Mouse (Mus musculus) G1E (cell line): ENCODE data around the gene Il11ra1. TPM values are rescaled to one million over a fixed set of nuclear protein-coding genes. Genes with fewer than 3 reads are reported as not detected.
"Not testable (repeated sequence)": the region's sequence is repeated elsewhere in the genome, so short reads cannot be mapped to it uniquely, and the experiment has no call there.

Source experiments
- ATAC-seq: 2 replicates; pipeline ENCODE4 v1.8.0; 2016; ENCODE audit warnings: mild to moderate bottlenecking; ENCODE audit not compliant: insufficient number of reproducible peaks, poor library complexity, low FRiP score, severe bottlenecking; ENCODE audit errors: extremely low read depth
- DNase-seq: peaks from one replicate; pipeline ENCODE4 v3.0.0; 2012; ENCODE audit warnings: low spot score
- H3K27me3 ChIP-seq: 2 replicates; pipeline ENCODE4 v1.6.1; 2012; ENCODE audit warnings: mild to moderate bottlenecking, low read length, inconsistent platforms; ENCODE audit not compliant: insufficient read depth
- H3K36me3 ChIP-seq: replicated peaks from 2 replicates; pipeline ENCODE3; 2012; ENCODE audit warnings: mild to moderate bottlenecking, inconsistent platforms
- H3K4me1 ChIP-seq: 2 replicates; pipeline ENCODE4 v1.6.1; 2012; ENCODE audit warnings: low read depth, low read length, inconsistent platforms, mixed read lengths; ENCODE audit not compliant: insufficient read depth
- H3K4me3 ChIP-seq: 2 replicates; pipeline ENCODE4 v1.5.1; 2012; ENCODE audit warnings: low read depth, mild to moderate bottlenecking, inconsistent platforms, low read length, moderate library complexity, mixed read lengths
- H3K9me3 ChIP-seq: replicated peaks from 2 replicates; pipeline ENCODE4 v1.6.1; 2012; ENCODE audit warnings: inconsistent platforms
- polyA plus RNA-seq: library from polyadenylated mRNA; stranded (reverse); fragments of >175 nt; gene quantifications from 2 replicates; pipeline ENCODE4 v1.2.3, GENCODE M21; 2012
- total RNA-seq, 2 experiments: library from RNA; stranded (forward) in 1 of 2; stranded (reverse) in 1 of 2; fragments of 200-1000 nt in 1 of 2; fragments of >200 nt in 1 of 2; fragmentation: Nextera tagmentation in 1 of 2; gene quantifications; 2 replicates each; pipeline ENCODE4 v1.2.3; 2014 to 2017

Gene Il11ra1
- total and polyA plus RNA-seq, 3 experiments = 3.4 to 18.5 (median 4.6) TPM

- H3K4me1 ChIP-seq, H3K27me3 ChIP-seq, H3K36me3 ChIP-seq, DNase-seq, H3K4me3 ChIP-seq, H3K9me3 ChIP-seq, ATAC-seq: not testable (repeated sequence)
Measured at GRCm38 (mm10) chr4:41685882-41686492, 13.8 kb upstream of the Il11ra1 start.

DNA sequence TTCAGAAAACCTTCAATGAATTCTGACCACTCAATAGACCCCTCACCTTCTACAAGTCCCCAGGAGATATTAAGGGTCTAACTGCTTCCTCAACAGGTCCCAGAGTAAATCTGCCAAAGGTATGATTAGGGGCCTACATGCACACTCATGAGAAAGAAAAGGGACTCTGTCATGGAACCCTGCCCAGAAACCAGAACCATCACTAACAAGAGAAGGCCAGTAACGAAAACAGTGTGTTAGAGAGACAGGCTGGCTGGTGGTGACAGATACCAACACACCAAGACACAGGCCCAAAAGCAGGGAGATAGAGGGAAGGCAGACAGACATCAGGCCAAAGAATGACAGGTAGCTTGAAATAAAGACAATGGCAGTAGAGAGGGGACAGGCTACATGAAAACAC is 11.2 kb upstream of the Il11ra1 start:
- not testable (repeated sequence) for H3K27me3 ChIP-seq, H3K4me3 ChIP-seq, DNase-seq, H3K9me3 ChIP-seq, H3K36me3 ChIP-seq, H3K4me1 ChIP-seq, ATAC-seq

DNA sequence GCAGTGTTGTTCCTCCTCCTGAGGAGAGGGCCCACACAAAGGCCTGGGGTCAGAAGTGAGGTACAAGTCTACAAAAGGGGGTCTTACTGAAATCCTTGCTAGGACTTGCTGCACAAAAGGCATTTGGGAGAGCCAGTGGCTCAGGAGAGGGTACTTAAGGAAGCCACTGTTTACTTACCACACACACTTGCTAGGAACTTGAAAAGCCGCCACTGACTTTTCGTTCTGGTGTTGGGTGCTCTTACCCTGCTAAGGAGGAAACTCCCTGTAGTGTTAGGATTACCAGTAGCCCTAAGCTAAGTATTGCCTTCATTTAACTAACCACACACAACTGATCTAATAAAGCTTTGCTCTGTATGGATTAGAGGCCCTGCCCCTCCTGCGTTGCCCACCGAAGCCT is 9.8 kb upstream of the Il11ra1 start:
- DNase-seq, H3K4me3 ChIP-seq, H3K9me3 ChIP-seq, H3K36me3 ChIP-seq, ATAC-seq, H3K4me1 ChIP-seq, H3K27me3 ChIP-seq: not testable (repeated sequence)

DNA sequence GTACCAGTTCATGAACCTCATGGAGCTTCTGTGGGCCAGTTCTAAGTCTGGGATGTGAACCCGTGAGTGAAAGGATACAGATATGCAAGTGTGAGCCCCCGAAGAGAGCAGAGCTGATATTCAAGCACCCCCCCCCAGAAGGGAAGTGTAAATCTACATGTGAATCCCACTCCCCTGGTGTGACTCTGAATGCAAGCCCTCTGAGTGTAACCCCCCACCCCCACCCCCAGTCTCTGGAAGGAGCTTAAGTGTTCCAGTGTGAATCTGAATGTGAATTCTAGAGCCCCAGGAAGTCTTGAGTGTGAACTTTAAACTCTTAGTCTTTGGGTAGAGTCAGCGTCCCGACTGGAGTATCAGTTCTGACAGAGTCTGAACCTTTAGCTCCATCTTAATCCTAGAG is 6.3 kb upstream of the Il11ra1 start:
- DNase-seq, H3K4me1 ChIP-seq, H3K36me3 ChIP-seq, H3K27me3 ChIP-seq, H3K9me3 ChIP-seq, ATAC-seq, H3K4me3 ChIP-seq: not testable (repeated sequence)

DNA sequence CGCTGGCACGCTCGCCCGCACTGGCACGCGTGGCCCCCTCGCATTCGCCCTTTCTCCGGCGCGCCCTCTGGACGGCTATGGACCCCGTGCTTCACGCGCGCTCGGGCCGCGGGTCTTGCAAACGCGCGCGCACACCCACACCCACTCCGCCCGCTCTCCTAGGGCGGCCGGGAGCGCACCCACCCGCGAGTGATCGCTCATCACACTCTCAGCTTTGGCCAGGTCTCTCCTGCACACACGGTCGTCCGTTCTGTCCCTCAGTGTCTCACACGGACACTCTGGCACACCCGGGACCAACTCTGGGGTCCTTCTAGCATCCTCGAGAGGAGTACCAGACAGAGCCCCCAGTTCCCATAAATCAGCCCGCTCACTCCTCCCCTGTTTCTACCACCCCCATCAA is 4.0 kb upstream of the Il11ra1 start:
- ATAC-seq = not testable (repeated sequence)

GRCm38 (mm10) chr4:41696452-41696851 is 3.3 kb upstream of the Il11ra1 start:
- DNase-seq, H3K4me3 ChIP-seq, H3K4me1 ChIP-seq, H3K36me3 ChIP-seq, H3K27me3 ChIP-seq, H3K9me3 ChIP-seq, ATAC-seq: not testable (repeated sequence)

More for the DNA sequence above, 4.0 kb upstream of the Il11ra1 start:
- H3K36me3 ChIP-seq, H3K27me3 ChIP-seq, H3K9me3 ChIP-seq, H3K4me3 ChIP-seq, DNase-seq, H3K4me1 ChIP-seq: not testable (repeated sequence)

- H3K27me3 ChIP-seq, DNase-seq, H3K36me3 ChIP-seq, H3K4me1 ChIP-seq, H3K9me3 ChIP-seq, ATAC-seq, H3K4me3 ChIP-seq: not testable (repeated sequence)
Measured at GRCm38 (mm10) chr4:41696930-41697841, 2.6 kb upstream of the Il11ra1 start, which contains the start of gene Cntfr. Gene Cntfr (minus strand): TSS chr4:41697089.

- not testable (repeated sequence) for H3K4me1 ChIP-seq, H3K9me3 ChIP-seq, H3K27me3 ChIP-seq, DNase-seq, ATAC-seq, H3K4me3 ChIP-seq, H3K36me3 ChIP-seq
Measured at GRCm38 (mm10) chr4:41698421-41699016, 1.3 kb upstream of the Il11ra1 start.

DNA sequence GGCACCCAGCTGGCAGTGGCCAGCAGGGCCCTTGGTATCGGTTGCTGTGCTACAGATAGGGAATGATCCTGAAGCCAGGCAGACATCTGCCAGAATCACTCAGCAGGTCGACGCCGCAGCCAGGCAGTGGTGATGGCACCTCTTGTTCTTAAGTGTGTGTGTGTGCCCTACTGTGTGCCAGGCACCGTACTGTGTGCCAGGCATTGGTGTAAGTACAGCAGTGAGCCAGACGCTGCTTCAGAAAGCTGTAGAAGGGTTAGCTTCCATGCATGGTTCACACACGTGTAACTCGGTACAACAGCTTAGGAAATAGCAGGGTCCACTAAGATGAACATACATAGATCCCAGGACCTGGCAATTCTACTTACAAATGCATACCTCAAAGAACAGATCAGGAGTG is 435 bp downstream of the Il11ra1 start:
- H3K27me3 ChIP-seq, ATAC-seq, H3K4me3 ChIP-seq, H3K4me1 ChIP-seq, H3K9me3 ChIP-seq, H3K36me3 ChIP-seq, DNase-seq: not testable (repeated sequence)

- not testable (repeated sequence) for H3K9me3 ChIP-seq, H3K4me3 ChIP-seq, H3K36me3 ChIP-seq, DNase-seq, H3K4me1 ChIP-seq, ATAC-seq
- peaks cover 16% of the 10 kb centered on the region for H3K27me3 ChIP-seq
Measured at GRCm38 (mm10) chr4:41702226-41702625, 2.4 kb downstream of the Il11ra1 start.
